Mouse (Mus musculus) bone marrow macrophage, adult 2 months (primary cell): Measurements from ENCODE around the gene Scnn1g. TPM values are rescaled to one million over a fixed set of nuclear protein-coding genes. Genes with fewer than 3 reads are reported as not detected.

Experiments used
- H3K27ac ChIP-seq: 2 replicates; pipeline ENCODE4 v1.5.1; 2012; ENCODE audit warnings: low read depth, low read length; ENCODE audit not compliant: insufficient read depth
- H3K4me1 ChIP-seq: 2 replicates; pipeline ENCODE4 v1.6.1; 2012; ENCODE audit warnings: low read length; ENCODE audit not compliant: control insufficient read depth, insufficient read depth
- H3K4me3 ChIP-seq: 2 replicates; pipeline ENCODE4 v1.5.1; 2012; ENCODE audit warnings: mild to moderate bottlenecking, low read length, moderate library complexity; ENCODE audit not compliant: insufficient read depth
- CTCF ChIP-seq: IDR thresholded peaks from 2 replicates; pipeline ENCODE4 v1.5.1; 2012; ENCODE audit warnings: low read depth, mild to moderate bottlenecking, low read length, moderate library complexity
- POLR2A ChIP-seq: IDR thresholded peaks from 2 replicates; pipeline ENCODE4 v1.6.1; 2012; ENCODE audit warnings: mild to moderate bottlenecking, low read depth, low read length, borderline replicate concordance
- polyA plus RNA-seq: library from polyadenylated mRNA; stranded (reverse); fragments of >200 nt; gene quantifications from 2 replicates; pipeline ENCODE4 v1.2.4, GENCODE M21; 2012; ENCODE audit not compliant: missing spikeins, insufficient read depth, insufficient read length

Scnn1g gene
- polyA plus RNA-seq, 1 experiment = not detected

DNA sequence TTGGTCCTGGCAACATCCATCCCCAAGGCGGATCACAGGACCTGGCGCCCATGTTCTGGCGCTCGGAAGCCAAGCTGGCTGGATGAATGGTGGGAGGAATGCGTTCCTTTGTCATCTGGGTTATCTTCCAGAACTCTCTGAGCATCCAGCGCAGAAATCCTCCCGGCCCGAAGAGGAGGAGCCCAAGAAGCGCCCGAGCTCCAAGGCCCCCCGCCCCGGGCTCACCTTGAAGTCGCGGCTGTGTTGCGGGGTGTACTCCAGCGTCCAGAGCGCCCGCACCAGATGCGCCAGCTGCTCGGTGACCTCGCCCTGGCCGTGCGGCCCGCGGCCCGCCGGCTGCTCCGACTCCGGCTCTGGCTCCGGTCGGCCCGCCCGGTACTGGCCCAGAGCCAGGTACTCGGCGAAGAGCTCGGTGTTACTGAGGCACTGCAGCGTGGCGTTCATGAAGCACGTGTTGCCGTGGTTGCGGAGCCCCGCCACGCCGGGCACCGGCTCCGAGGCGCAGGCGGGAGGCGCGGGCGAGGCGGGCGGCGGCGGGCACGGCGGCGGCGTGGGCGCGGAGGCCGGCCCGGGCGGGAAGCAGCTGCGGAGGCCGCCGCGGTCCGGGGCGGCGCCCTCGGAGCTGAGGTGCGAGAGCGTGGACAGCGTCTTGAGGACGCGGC, 27.7 kb upstream of the Scnn1g start:
- Histone ChIP-seq H3K4me1 (peaks cover 33% of the 10 kb centered on the region), H3K4me3 (peak overlapping the region; percentile 93), H3K27ac (no peak overlapping the region)
- no peak for TF ChIP-seq POLR2A
- no peak for TF ChIP-seq CTCF

DNA sequence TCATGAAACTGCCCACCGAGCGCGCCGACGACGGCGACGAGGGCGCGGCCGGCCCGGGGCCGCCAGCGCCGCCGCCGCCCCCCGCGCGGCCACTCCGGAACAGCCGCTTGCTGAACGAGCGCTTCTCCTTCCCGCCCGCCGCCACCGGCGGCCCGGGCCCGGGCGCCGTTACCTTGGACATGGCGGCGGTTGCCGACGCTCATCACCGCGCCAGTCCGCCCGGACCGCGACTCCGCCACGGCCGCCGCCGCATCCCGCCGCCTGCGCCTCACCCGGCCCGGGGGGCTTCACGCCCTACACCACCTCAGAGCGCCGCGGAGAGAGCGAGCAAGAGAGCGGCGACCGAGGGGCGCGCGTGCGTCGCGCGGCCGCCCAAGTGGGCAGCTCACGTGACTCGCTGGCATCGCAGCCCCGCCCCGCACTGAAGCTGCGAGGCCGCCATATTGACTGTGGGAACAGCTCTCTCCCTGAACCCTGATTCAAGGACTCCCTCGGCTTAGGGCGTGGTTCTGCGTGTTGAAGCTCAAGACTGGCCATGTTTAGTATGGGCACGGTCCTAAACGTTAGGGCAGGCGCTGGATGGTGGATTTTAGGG, 27.1 kb upstream of the Scnn1g start, which contains the start of gene Usp31:
TSS of gene Usp31 (minus strand) at position 181 of the 595 bp plus-strand sequence.
- TF ChIP-seq POLR2A (no peak), CTCF (no peak)
- H3K4me1 ChIP-seq = peaks cover 30% of the 10 kb centered on the region
- peak within 1 kb of the TSS; percentile 49; the same call in 1 of the 2 replicates for H3K27ac ChIP-seq
- H3K4me3 ChIP-seq = peak within 1 kb of the TSS; percentile 93

DNA sequence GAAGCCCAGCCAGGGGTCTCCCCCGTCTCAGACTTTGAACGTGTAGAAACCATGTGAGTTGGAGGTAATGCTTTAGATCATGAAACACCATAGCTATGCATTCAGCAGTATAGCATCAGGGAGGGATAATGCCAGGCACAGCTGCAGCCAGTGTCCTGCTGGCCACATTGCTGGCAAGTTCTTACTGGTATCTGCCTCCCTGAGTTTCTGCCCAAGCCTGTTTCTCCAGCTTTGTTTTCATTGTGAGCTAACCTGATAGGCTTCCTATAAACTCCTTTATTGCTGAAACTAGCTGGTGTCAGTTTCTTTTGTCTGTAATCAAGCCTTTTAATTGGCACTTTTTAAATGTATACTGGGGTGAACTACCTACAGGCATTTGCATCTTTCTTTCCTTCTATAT, 23.1 kb upstream of the Scnn1g start:
- no peak for TF ChIP-seq POLR2A
- no peak for TF ChIP-seq CTCF

DNA sequence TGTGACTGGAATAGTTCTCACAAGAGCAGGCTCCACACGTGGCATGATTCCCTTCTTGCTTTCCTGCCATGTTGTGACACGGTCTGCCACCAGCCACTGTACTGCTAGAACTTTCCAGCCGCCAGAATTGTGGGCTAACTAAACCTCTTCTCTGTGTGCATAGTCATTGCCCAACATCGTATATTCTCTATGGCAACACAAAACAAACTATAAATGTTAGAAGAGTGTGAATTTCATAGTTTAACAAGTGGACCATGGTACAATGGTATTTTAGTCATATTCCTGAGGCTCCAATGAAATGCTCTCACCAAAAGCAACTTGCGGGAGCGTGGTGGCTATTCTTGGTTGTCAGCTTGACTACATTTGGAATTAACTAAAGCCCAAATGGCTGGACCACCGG, 17.2 kb upstream of the Scnn1g start:
- TF ChIP-seq CTCF (no peak), POLR2A (no peak)
- Histone ChIP-seq H3K4me1 (no peaks in the 10 kb centered on the region), H3K4me3 (no peak overlapping the region), H3K27ac (no peak overlapping the region)

More for the DNA sequence above, 23.1 kb upstream of the Scnn1g start:
- Histone ChIP-seq H3K27ac (no peak overlapping the region), H3K4me1 (0 out of 2 replicates have a peak, but pooled peaks cover 3% of the 10 kb centered on the region), H3K4me3 (no peak overlapping the region)

DNA sequence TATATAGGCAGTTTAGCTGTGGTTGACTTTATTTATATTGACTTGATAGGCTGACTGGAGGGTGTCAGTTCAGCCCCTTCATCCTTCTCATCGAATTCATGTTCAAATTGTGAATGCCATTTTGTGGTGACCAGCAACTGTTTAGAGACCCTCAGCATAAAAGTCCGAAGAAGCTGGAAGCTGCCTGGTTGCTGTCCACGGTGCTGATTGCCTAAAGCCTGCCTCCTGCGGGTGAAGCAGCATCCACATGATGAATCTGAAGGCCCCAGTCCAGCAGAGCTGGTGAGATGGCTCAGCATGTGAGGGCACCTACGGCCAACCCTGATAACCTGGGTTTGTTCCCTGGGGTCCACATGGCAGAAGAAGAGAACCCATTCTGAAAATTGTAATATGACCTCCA, 4.1 kb upstream of the Scnn1g start:
- H3K27ac ChIP-seq = no peak overlapping the region
- H3K4me1 ChIP-seq = no peaks in the 10 kb centered on the region
- TF ChIP-seq POLR2A (no peak), CTCF (no peak)
- no peak overlapping the region for H3K4me3 ChIP-seq

DNA sequence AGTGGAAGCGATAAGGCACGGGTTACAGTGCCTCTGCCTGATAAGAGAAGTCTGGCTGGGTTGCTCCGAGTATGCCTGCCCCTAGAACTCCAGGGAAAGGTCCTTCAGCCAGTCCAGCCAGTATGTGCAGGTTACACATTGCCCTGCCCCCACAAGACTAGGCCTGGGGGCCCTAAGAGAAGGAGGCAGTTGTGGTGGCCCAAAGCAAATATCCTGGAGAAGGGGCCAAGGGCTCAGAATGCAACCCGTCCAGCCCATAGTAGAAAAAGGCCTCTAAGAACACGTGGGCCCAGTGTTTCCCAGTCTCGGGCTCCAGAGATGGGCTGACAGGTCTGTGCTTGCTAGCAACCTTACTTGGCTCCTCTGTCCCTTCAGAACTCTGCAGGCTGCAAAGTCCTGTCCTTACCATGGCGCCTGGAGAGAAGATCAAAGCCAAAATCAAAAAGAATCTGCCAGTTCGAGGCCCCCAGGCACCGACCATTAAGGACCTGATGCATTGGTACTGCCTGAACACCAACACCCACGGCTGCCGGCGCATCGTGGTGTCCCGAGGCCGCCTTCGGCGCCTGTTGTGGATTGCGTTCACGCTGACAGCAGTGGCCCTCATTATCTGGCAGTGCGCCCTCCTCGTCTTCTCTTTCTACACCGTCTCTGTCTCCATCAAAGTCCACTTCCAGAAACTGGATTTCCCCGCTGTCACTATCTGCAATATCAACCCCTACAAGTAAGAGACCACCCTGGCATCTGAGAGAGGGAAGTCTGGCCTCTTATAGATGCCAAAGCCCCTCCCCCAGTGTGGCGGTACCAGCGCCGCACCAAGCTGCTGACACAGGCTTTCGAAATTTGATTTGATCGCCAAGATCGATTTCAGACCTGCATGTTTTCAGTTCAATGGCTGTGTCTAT, 3.5 kb downstream of the Scnn1g start:
- TF ChIP-seq POLR2A (no peak), CTCF (no peak)
- Histone ChIP-seq H3K4me1 (no peaks in the 10 kb centered on the region), H3K27ac (no peak overlapping the region), H3K4me3 (no peak overlapping the region)

DNA sequence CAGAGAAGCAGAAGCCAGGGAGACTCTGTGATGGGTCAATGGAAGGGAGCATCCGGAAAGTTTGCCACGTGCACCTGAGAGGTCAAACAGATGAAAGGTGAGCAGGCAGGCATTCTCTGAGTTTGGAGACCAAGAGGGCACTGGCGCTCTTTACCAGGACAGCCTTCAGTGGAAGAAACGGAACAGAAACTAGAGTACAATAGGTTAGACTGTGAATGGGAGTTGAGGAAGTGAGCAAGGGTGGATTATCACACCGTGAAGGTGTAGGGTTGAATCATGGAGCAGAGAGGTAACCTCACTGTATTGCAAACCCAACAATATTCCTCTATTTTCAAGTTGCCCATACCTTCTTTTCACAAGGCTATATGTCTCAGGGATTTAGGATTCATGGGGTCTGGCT, 16.0 kb downstream of the Scnn1g start:
- H3K4me1 ChIP-seq = 0 out of 2 replicates have a peak, but pooled peaks cover 2% of the 10 kb centered on the region
- TF ChIP-seq CTCF = no peak
- no peak for TF ChIP-seq POLR2A
- H3K4me3 ChIP-seq = no peak overlapping the region
- H3K27ac ChIP-seq = no peak overlapping the region

DNA sequence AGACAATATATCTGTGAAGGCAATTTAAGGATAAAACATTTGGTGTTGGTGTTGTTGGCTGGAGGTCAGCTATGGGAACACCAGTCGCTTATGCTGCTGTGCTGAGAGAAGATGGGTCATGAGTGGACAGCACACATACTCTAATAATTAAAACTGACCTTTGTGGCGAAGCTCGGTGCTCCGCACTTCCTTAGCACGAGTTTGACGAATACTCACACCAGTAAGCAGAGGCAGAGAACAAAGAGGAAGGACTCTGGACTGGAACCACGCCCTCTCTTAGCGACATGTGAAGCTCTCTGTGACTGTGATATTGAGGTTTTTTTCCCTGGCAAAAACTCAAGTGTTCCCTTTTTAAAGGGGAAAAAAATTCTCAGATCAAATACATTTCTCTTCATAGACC, 20.5 kb downstream of the Scnn1g start:
- Histone ChIP-seq H3K4me1 (0 out of 2 replicates have a peak, but pooled peaks cover 3% of the 10 kb centered on the region), H3K27ac (no peak overlapping the region), H3K4me3 (no peak overlapping the region)
- TF ChIP-seq POLR2A (no peak), CTCF (no peak)

DNA sequence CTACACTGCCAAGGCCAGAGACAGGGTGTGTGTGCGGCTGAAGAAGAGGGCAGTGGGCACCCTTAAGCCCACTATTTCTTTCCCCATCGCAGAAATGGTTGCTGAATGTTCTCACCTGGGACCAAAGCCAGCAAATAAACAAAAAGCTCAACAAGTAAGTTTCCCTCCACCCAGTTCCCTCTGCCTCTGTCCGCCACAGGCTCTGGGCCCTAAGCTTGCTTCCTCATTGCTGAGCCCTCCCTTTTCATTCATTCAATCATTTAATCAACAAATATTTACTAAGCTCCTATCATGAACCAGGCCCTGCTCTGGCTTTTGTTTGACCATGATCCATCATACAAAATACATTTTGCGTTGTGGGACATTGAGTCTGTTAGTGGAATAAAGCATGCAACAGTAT, 29.0 kb downstream of the Scnn1g start:
- no peak for TF ChIP-seq POLR2A
- TF ChIP-seq CTCF = no peak
- no peak overlapping the region for H3K4me3 ChIP-seq
- H3K27ac ChIP-seq = no peak overlapping the region
- no peaks in the 10 kb centered on the region for H3K4me1 ChIP-seq

DNA sequence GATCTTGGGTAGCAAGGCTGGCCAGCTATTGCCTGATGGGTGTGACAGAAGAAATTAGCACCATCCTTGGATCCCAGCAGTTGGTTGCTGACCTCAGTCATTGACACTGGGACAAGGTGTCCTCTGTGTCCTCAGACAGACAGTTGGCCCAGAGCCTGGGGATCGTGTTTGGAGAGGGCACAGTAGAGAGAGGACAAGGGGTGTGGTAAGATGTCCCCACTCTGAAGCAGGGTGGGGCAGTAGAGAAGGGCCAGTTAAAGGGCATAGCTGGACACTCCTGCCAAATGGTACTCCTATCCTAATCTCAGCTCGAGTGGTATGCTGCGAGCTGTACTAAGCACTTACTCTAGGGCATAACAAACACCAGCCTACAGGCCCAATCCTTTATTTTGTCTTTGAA, 33.6 kb downstream of the Scnn1g start:
- Histone ChIP-seq H3K27ac (no peak overlapping the region), H3K4me1 (no peaks in the 10 kb centered on the region), H3K4me3 (no peak overlapping the region)
- TF ChIP-seq CTCF (no peak), POLR2A (no peak)
